Mouse (Mus musculus) liver, embryonic 14.5 days (tissue): ENCODE measurements around the gene Trhr2. TPM values are rescaled to one million over a fixed set of nuclear protein-coding genes. Genes with fewer than 3 reads are reported as not detected.

Source experiments
- ATAC-seq: fragments of 200-750 bp; cut with Nextera tagmentation; 2 replicates; pipeline ENCODE4 v1.8.0; 2017; ENCODE audit warnings: moderate number of reproducible peaks, mild to moderate bottlenecking, moderate library complexity; ENCODE audit not compliant: insufficient read depth
- DNase-seq, 3 experiments: peaks; one replicate each; pipeline ENCODE4 v3.0.0-alpha.2; 2012 to 2013; ENCODE audit warnings: low read depth in 3 of 3, low spot score in 3 of 3
- H3K27ac ChIP-seq: fragments of 300-500 bp; sonication (generic); 2 replicates; pipeline ENCODE4 v1.5.1; 2014; ENCODE audit warnings: moderate library complexity, mild to moderate bottlenecking, control low read depth, inconsistent platforms
- H3K27me3 ChIP-seq: fragments of 300-500 bp; sonication (generic); 2 replicates; pipeline ENCODE4 v1.6.1; 2014; ENCODE audit warnings: mild to moderate bottlenecking, low read length, moderate library complexity; ENCODE audit not compliant: control insufficient read depth, insufficient read depth
- H3K36me3 ChIP-seq: fragments of 300-500 bp; sonication (generic); replicated peaks from 2 replicates; pipeline ENCODE4 v1.6.1; 2014; ENCODE audit warnings: low read depth; ENCODE audit not compliant: control insufficient read depth, insufficient read depth
- H3K4me1 ChIP-seq, 2 experiments: fragments of 200-500 bp in 1 of 2; fragments of 300-500 bp in 1 of 2; sonication (generic) in 1 of 2; replicated peaks; 2 replicates each; pipeline ENCODE4 v1.6.1; 2012 to 2014; ENCODE audit warnings: antibody characterized with exemption in 1 of 2, inconsistent platforms in 1 of 2, low read length in 1 of 2; ENCODE audit not compliant: control insufficient read depth in 2 of 2, insufficient read depth in 2 of 2
- H3K4me2 ChIP-seq: fragments of 300-500 bp; sonication (generic); 2 replicates; pipeline ENCODE4 v1.6.1; 2014; ENCODE audit warnings: low read depth, mild to moderate bottlenecking, control low read depth, moderate library complexity
- H3K4me3 ChIP-seq, 2 experiments: fragments of 200-500 bp in 1 of 2; fragments of 300-500 bp in 1 of 2; sonication (generic) in 1 of 2; 2 replicates each; pipeline ENCODE4 v1.5.1; 2012 to 2014; ENCODE audit warnings: low read depth in 2 of 2, low read length in 2 of 2, mild to moderate bottlenecking in 2 of 2, control low read depth in 1 of 2, inconsistent platforms in 1 of 2, moderate library complexity in 1 of 2; ENCODE audit not compliant: insufficient read depth in 1 of 2
- H3K9ac ChIP-seq: fragments of 300-500 bp; sonication (generic); replicated peaks from 2 replicates; pipeline ENCODE4 v1.6.1; 2014; ENCODE audit warnings: mild to moderate bottlenecking, control low read depth, moderate library complexity
- H3K9me3 ChIP-seq: fragments of 300-500 bp; sonication (generic); 2 replicates; pipeline ENCODE4 v1.6.1; 2016; ENCODE audit warnings: low read length, mixed read lengths; ENCODE audit not compliant: control insufficient read depth
- CTCF ChIP-seq: IDR thresholded peaks from 2 replicates; pipeline ENCODE4 v1.5.1; 2016; ENCODE audit warnings: antibody characterized with exemption, low read depth, control low read depth
- EP300 ChIP-seq: IDR thresholded peaks from 2 replicates; pipeline ENCODE4 v1.6.1; 2016; ENCODE audit warnings: antibody characterized with exemption, low read depth
- WGBS: fragments of 180-500 bp; shearing (Covaris S2); extraction: QIAGEN DNeasy Blood & Tissue Kit; methylation state at CpG from one replicate; pipeline ENCODE4 v1.1.7; 2014; ENCODE audit not compliant: insufficient replicate concordance; 5-methylcytosine and 5-hydroxymethylcytosine counted together
- polyA plus RNA-seq, 2 experiments: library from polyadenylated mRNA; depleted of rRNA in 1 of 2; stranded (reverse) in 1 of 2; unstranded in 1 of 2; fragments of >200 nt; fragmentation: Nextera tagmentation in 1 of 2; extraction: Ambion mirVana in 1 of 2; gene quantifications; 2 replicates each; pipeline versions ENCODE4 v1.2.1 to v1.2.3; 2012 to 2014

Trhr2 gene
- polyA plus RNA-seq, 2 experiments: not detected

DNA sequence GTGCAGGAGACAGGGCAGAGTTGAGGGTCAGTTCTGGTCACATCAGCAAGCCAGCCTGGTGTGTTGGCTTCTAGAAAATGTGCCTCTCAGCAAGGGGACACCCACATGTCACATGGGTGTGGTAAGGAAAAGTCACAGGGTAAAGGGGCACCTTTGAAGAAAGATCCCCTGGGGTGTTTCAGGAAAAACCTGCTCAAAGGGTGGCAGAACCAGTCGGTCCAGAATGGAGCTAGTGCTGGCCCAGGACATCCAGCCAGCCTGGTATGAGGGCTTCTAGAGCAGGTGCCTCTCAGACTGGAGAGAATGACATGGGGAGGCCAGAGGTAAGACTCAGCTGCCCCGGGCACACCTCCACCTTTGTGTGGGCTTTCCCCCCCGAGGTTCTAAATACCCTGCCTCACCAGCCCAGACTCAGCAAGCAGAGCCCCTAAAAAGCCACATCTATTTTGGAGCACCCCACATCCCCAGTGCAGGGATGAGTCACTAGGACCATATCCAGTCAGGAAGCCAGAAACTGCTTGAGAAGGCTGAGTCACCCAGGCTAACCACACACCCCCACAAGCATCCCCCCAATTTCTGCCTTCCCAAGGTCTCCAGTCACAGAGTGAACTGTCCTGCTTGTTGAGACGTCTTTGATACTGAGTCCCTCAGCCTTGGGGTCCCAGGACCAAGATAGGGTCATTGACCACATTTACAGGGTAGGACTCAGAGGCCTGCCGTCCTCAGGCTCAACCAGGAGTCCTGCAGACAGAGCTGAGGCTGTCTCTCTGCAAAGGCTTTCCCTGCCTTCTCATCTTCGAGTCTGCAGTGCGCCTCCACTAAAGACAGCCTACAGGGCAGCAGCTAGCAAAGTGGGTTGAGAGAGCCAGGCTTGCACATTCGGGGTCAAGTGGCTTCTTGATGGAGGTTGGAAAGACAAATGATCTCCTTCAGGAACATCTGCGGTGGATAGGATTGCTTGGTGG lies 4.6 kb downstream of the Trhr2 start:
- Histone ChIP-seq H3K9me3 (no peaks in the 10 kb centered on the region), H3K36me3 (no peaks in the 10 kb centered on the region), H3K27me3 (no peaks in the 10 kb centered on the region), H3K4me1 (no peaks in the 10 kb centered on the region), H3K4me2 (no peak overlapping the region), H3K27ac (no peak overlapping the region), H3K9ac (no peak overlapping the region), H3K4me3 (no peak overlapping the region)
- ATAC-seq (no peak), DNase-seq (no peak)
- no peak for TF ChIP-seq CTCF
- no peak for TF ChIP-seq EP300
- 55% methylated on average over 9 of the region's 9 CpGs for WGBS

- Histone ChIP-seq H3K4me3 (no peak overlapping the region), H3K27me3 (no peaks in the 10 kb centered on the region), H3K9me3 (no peaks in the 10 kb centered on the region), H3K4me1 (peaks cover 14 to 15% of the 10 kb centered on the region in 2 experiments), H3K4me2 (no peak overlapping the region), H3K27ac (no peak overlapping the region), H3K36me3 (no peaks in the 10 kb centered on the region), H3K9ac (no peak overlapping the region)
- 83% methylated on average over 8 of the region's 8 CpGs for WGBS
- no peak for DNase-seq
- no peak for ATAC-seq
- TF ChIP-seq EP300 (no peak), CTCF (no peak)
Measured at GRCm38 (mm10) chr8:122354157-122354556, 6.4 kb downstream of the Trhr2 start.

GRCm38 (mm10) chr8:122350309-122351089 lies 10.0 kb downstream of the Trhr2 start:
- Histone ChIP-seq H3K9me3 (no peaks in the 10 kb centered on the region), H3K4me2 (peak overlapping the region; percentile 51), H3K36me3 (no peaks in the 10 kb centered on the region), H3K27ac (no peak overlapping the region), H3K4me3 (no peak overlapping the region), H3K4me1 (peaks cover 23 to 29% of the 10 kb centered on the region in 2 experiments), H3K9ac (no peak overlapping the region), H3K27me3 (no peaks in the 10 kb centered on the region)
- no peak for ATAC-seq
- DNase-seq: no peak
- TF ChIP-seq EP300 (no peak), CTCF (no peak)
- 42% methylated on average over 11 of the region's 11 CpGs for WGBS

DNA sequence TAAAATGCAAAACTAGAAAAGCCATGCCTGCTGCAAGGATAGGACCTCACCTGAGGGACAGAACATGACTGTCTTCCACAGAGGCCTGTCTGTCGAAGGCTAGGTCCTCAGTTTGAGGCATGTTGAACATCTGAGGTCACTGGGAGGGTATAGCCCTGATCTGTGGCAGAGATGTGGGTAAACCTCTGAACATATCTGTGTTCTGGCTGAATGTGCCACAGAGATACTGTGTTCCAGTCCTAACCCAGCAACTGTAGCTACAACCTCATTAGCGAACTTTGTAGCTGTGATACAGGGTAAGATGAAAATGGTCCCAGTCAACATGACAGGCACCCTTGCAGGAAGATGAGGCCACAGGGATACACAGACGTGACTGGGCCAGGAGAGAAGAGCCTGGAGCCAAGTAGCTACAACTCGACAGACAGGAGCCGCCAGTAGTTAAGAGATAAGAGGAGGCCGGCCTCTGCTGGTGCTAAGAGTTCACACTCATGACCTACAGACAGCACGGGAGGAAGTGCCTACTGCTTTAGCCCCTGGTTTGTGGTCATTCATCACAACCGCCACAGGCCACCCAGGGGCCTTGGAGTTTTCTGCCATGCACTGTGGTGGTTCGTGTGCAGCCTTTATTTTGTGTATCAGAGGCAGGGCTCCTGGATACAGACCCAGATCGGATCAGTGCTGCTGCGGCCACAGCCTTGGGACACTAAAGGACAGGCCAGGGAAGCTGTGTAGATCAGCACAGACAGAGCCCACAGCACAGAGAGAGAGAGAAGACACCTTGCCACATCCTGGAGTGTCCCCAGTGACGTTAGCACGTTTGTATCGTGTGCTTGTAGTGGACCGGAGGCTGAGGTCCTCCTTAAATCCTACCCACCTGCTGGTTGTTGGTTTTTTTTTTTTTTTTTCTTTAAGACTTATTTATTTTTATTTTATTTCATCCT lies 10.9 kb downstream of the Trhr2 start:
- H3K36me3 ChIP-seq: no peaks in the 10 kb centered on the region
- TF ChIP-seq EP300 (peak; percentile 49; the same call in 1 of the 2 replicates), CTCF (peak; percentile 40; the same call in 1 of the 2 replicates)
- H3K9me3 ChIP-seq: no peaks in the 10 kb centered on the region
- H3K27ac ChIP-seq: peak overlapping the region; percentile 82
- peaks cover 32 to 37% of the 10 kb centered on the region in 2 experiments for H3K4me1 ChIP-seq
- peak overlapping the region; percentile 43 for H3K9ac ChIP-seq
- 7% methylated on average over 15 of the region's 15 CpGs for WGBS
- H3K27me3 ChIP-seq: no peaks in the 10 kb centered on the region
- H3K4me3 ChIP-seq: no peak overlapping the region
- ATAC-seq (peak; percentile 85), DNase-seq (peak in 2 of 3 experiments; percentile 47 to 55)
- peak overlapping the region; percentile 51 for H3K4me2 ChIP-seq
